Mouse (Mus musculus) testis, adult 2 months (tissue): ENCODE results near the gene Kif1b. TPM values are rescaled to one million over a fixed set of nuclear protein-coding genes. Genes with fewer than 3 reads are reported as not detected.

Experiments used
- H3K27ac ChIP-seq: fragments of 200-500 bp; 2 replicates; pipeline ENCODE4 v1.5.1; 2012; ENCODE audit warnings: low read depth, low read length; ENCODE audit not compliant: control insufficient read depth, insufficient read depth
- H3K27me3 ChIP-seq: fragments of 200-500 bp; 2 replicates; pipeline ENCODE4 v1.6.1; 2012; ENCODE audit warnings: mild to moderate bottlenecking, low read length, moderate library complexity; ENCODE audit not compliant: control insufficient read depth, insufficient read depth
- H3K36me3 ChIP-seq: fragments of 200-500 bp; 2 replicates; pipeline ENCODE4 v1.6.1; 2012; ENCODE audit warnings: mild to moderate bottlenecking, low read length; ENCODE audit not compliant: control insufficient read depth, insufficient read depth
- H3K4me1 ChIP-seq: fragments of 200-500 bp; 2 replicates; pipeline ENCODE4 v1.6.1; 2012; ENCODE audit warnings: low read length; ENCODE audit not compliant: control insufficient read depth, insufficient read depth
- H3K4me3 ChIP-seq: fragments of 200-500 bp; 2 replicates; pipeline ENCODE4 v1.5.1; 2012; ENCODE audit warnings: low read depth, mild to moderate bottlenecking, low read length, moderate library complexity, mixed read lengths; ENCODE audit not compliant: control insufficient read depth
- CTCF ChIP-seq: fragments of 200-500 bp; IDR thresholded peaks from 2 replicates; pipeline ENCODE4 v1.5.1; 2012; ENCODE audit warnings: low read depth, mild to moderate bottlenecking, inconsistent platforms, low read length, moderate library complexity; ENCODE audit not compliant: control insufficient read depth, insufficient read depth, insufficient replicate concordance
- POLR2A ChIP-seq: fragments of 200-500 bp; IDR thresholded peaks from 2 replicates; pipeline ENCODE4 v1.6.1; 2012; ENCODE audit warnings: low read depth, mild to moderate bottlenecking, inconsistent platforms, low read length, moderate library complexity; ENCODE audit not compliant: control insufficient read depth
- polyA plus RNA-seq: library from polyadenylated mRNA; depleted of rRNA; stranded (reverse); fragments of >200 nt; gene quantifications from 2 replicates; pipeline ENCODE4 v1.2.3, GENCODE M21; 2012

Gene Kif1b
- polyA plus RNA-seq, 1 experiment = 25.9 TPM

- no peak for TF ChIP-seq CTCF
- TF ChIP-seq POLR2A = no peak
- Histone ChIP-seq H3K27ac (no peak overlapping the region), H3K36me3 (peaks cover 4% of the 10 kb centered on the region; the same call in 1 of the 2 replicates), H3K4me1 (no peaks in the 10 kb centered on the region), H3K4me3 (no peak overlapping the region), H3K27me3 (no peaks in the 10 kb centered on the region)
These were observed 105.0 kb downstream of the Kif1b start for GRCm38 (mm10) chr4:149202467-149202866.

GRCm38 (mm10) chr4:149201110-149201509 is 106.4 kb downstream of the Kif1b start:
- TF ChIP-seq CTCF (no peak), POLR2A (no peak)
- no peak overlapping the region for H3K4me3 ChIP-seq
- H3K27ac ChIP-seq = no peak overlapping the region
- peaks cover 4% of the 10 kb centered on the region; the same call in 1 of the 2 replicates for H3K36me3 ChIP-seq
- no peaks in the 10 kb centered on the region for H3K27me3 ChIP-seq
- no peaks in the 10 kb centered on the region for H3K4me1 ChIP-seq

DNA sequence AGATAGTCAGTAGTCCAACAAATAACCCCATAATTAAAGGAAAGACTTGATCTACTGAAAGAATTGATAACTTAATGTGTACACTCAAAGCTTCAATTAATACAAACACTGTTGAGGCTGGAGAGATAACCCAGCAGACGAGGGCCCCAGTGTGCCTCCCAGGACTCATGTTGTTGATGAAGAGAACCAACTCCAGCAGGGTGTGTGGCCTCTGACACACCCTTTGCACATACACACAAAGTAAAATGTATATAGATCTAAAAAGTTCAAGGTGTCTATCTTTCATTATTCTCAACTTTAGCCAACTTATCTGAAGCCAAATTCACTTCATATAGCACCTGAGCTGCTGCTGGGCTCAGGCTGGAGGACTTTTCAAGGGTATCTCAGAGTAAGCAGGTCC is 110.3 kb downstream of the Kif1b start:
- Histone ChIP-seq H3K4me3 (no peak overlapping the region), H3K36me3 (peaks cover 3% of the 10 kb centered on the region; the same call in 1 of the 2 replicates), H3K27me3 (no peaks in the 10 kb centered on the region), H3K27ac (no peak overlapping the region), H3K4me1 (no peaks in the 10 kb centered on the region)
- no peak for TF ChIP-seq CTCF
- no peak for TF ChIP-seq POLR2A

DNA sequence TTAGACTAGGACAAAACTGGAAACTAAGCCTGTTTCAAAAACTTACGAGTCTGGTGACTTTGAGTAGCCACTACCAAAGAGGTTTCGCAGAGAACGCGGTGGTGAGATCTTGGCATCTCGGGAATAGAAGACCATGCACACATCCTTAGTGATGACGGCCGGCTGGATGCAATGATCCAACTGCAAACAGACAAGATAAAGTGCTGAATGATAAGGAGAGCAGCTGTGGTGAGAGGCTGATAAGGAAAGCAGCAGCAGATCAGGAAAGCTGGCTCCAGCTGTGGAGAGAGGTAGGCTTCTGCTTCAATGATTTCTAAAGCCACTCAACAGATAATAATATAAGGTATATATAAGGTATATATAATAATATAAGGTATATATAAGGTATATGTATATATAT is 116.4 kb downstream of the Kif1b start:
- Histone ChIP-seq H3K4me1 (no peaks in the 10 kb centered on the region), H3K4me3 (no peak overlapping the region), H3K27me3 (no peaks in the 10 kb centered on the region), H3K27ac (no peak overlapping the region), H3K36me3 (peaks cover 1% of the 10 kb centered on the region; the same call in 1 of the 2 replicates)
- TF ChIP-seq CTCF (no peak), POLR2A (no peak)

DNA sequence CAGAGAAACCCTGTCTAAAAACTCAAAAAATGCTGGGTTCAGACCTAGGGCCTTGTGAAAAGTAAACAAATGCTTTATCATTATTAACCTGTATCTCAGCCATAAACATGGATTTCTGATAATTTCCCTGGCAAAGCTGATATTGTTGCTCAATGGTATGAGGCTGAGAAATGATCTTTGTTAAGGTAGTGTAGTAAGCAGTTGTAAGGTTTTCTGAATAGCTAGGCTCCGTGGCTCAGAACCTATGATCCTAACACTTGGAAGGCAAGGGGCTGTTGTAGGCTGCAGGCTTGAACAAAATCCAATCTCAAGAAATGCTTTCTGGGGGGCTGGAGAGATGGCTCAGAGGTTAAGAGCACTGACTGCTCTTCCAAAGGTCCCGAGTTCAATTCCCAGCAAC is 118.9 kb downstream of the Kif1b start:
- Histone ChIP-seq H3K4me1 (no peaks in the 10 kb centered on the region), H3K27me3 (no peaks in the 10 kb centered on the region), H3K36me3 (peaks cover 1% of the 10 kb centered on the region; the same call in 1 of the 2 replicates), H3K27ac (no peak overlapping the region), H3K4me3 (no peak overlapping the region)
- TF ChIP-seq CTCF (no peak), POLR2A (no peak)

- H3K36me3 ChIP-seq = peaks cover 4% of the 10 kb centered on the region
- TF ChIP-seq CTCF (no peak), POLR2A (no peak)
- no peak overlapping the region for H3K4me3 ChIP-seq
- no peaks in the 10 kb centered on the region for H3K4me1 ChIP-seq
- no peaks in the 10 kb centered on the region for H3K27me3 ChIP-seq
- H3K27ac ChIP-seq = no peak overlapping the region
These were observed 124.7 kb downstream of the Kif1b start for GRCm38 (mm10) chr4:149182755-149183154.

DNA sequence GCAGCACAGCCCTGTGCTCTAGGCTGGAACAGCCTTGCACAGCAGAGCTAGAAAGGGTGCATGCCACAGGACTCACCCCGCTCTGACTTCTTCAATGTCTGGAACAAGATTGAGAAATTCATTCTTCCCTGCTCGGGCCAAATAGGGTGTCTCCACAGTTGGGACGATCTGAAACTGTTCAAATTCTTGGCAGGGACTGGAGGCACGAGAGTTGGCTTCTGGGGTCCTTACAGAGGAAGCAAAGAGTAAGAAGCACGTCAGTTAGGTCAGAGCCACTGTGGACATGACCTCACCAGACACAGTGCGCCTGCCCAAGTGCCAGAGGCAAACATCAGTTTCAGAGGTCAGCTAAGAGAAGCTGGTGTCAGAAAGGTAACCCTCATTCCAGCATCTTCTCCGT is 125.3 kb downstream of the Kif1b start:
- Histone ChIP-seq H3K27ac (no peak overlapping the region), H3K36me3 (peaks cover 4% of the 10 kb centered on the region), H3K4me3 (no peak overlapping the region), H3K4me1 (no peaks in the 10 kb centered on the region), H3K27me3 (no peaks in the 10 kb centered on the region)
- TF ChIP-seq CTCF = no peak
- no peak for TF ChIP-seq POLR2A

DNA sequence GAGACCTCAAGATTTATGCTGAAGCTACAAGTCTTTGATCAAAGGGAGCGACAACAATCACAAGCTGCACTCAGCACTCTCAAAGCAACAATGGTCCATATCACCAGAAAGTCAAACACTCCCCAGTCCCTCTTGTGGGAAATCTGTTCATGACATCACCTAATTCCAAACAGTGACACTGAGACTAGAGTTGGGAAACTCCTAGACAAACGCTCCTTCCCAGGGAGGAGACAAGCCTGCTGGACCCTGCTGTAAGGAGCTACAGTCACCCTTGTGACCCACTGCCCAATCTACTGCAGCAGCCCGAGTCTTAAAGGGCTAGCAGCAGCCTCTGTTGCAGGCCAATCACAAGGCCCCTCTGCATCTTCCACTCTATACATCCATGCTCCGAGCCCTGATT is 127.9 kb downstream of the Kif1b start:
- TF ChIP-seq CTCF = no peak
- no peak for TF ChIP-seq POLR2A
- no peak overlapping the region for H3K4me3 ChIP-seq
- no peaks in the 10 kb centered on the region for H3K27me3 ChIP-seq
- peaks cover 4% of the 10 kb centered on the region for H3K36me3 ChIP-seq
- no peak overlapping the region for H3K27ac ChIP-seq
- no peaks in the 10 kb centered on the region for H3K4me1 ChIP-seq
